Mouse (Mus musculus): Measurements from ENCODE around the gene Ell.

GRCm38 (mm10) chr8:70553740-70554139 lies 14.5 kb downstream of the Ell start:
- TF ChIP-seq POLR2A (IDR thresholded peaks at IDR 0.05; ENCODE audit: borderline replicate concordance, extremely low read depth, low read depth, low read length) (no peak), CTCF (IDR thresholded peaks at IDR 0.05; ENCODE audit: insufficient read depth, low read length) (no peak)
